9 mouse cellular contexts compared by ENCODE assay signal in the genomic region with DNA sequence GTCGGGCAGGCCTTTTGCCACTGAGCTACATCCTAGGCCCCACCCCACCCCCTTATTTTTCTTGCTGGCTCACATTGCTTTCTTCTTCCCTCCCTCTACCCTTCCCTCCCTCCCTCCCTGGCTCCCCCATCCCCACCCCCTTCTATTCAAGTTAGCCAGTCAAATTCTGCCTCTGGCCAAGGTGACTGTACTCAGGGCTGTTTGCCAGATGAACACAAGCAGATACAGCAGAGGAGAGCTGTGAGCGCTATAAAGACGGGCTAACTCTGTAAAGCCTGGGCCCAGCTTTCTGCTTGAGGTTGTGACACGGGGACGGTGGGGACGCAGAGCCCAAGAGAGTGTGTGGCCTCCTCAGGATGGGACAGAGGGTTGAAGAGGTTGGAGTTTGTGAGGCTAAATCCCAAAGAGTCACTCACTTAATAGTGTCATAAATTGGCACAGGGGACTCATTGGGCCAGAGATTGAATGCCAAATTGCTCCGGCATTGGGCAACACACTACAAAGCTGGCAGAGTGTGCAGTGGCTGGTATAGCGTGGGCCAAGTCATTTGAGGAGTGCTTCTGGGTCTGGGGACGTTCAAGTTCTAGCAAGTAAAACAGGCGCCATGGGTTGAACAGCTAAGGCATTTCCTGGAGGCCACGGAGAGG.
A peak's percentile ranks its signal among the peaks of the same experiment; 100 is the strongest.
DNase-seq lines count a peak whose midpoint lies in the region; ATAC-seq lines count a peak whose summit lies in the region.
"Had no signal": no experiment of that assay in that cellular context is flagged by ENCODE, and none has a peak within 500 bp of the region (broad histone marks: within the 10 kb centered on the region; RNA-seq: fewer than 3 reads in every experiment).

No protein-coding gene starts in this region.

- 57% methylated on average over 11 of the region's 11 CpGs for WGBS in kidney, embryonic 15.5 days
- WGBS in embryonic facial prominence, embryonic 12.5 days, result 40% methylated on average over 11 of the region's 11 CpGs

- peaks cover 6% of the 10 kb centered on the region; the same call in 1 of the 2 replicates for H3K27me3 ChIP-seq in kidney, embryonic 15.5 days
- no peaks in the 10 kb centered on the region for H3K27me3 ChIP-seq in embryonic facial prominence, embryonic 12.5 days

- H3K9me3 ChIP-seq in kidney, embryonic 15.5 days (replicated peaks), result no peaks in the 10 kb centered on the region
- no peaks in the 10 kb centered on the region for H3K9me3 ChIP-seq in embryonic facial prominence, embryonic 12.5 days

- H3K9ac ChIP-seq in kidney, embryonic 15.5 days, result no peak overlapping the region
- H3K9ac ChIP-seq in embryonic facial prominence, embryonic 12.5 days, result peak overlapping the region; percentile 25; the same call in 1 of the 2 replicates

- no peak for ATAC-seq in kidney, embryonic 15.5 days (replicated peaks; ENCODE audit: low FRiP score)
- no peak for ATAC-seq in embryonic facial prominence, embryonic 12.5 days (ENCODE audit: insufficient number of reproducible peaks, insufficient read depth, low FRiP score, low TSS enrichment)

- H3K4me2 ChIP-seq in kidney, embryonic 15.5 days, result no peak overlapping the region
- H3K4me2 ChIP-seq in embryonic facial prominence, embryonic 12.5 days (replicated peaks), result no peak overlapping the region

- H3K36me3 ChIP-seq in kidney, embryonic 15.5 days, result no peaks in the 10 kb centered on the region
- no peaks in the 10 kb centered on the region for H3K36me3 ChIP-seq in embryonic facial prominence, embryonic 12.5 days

- peaks cover 36% of the 10 kb centered on the region for H3K4me1 ChIP-seq in kidney, embryonic 15.5 days
- H3K4me1 ChIP-seq in embryonic facial prominence, embryonic 12.5 days, result peaks cover 42% of the 10 kb centered on the region

- H3K27ac ChIP-seq in kidney, embryonic 15.5 days, result no peak overlapping the region
- peak overlapping the region; percentile 81 for H3K27ac ChIP-seq in embryonic facial prominence, embryonic 12.5 days

- intact Hi-C loops in heart, postnatal 10 days (cut with DNase I), result no loop called here

- peak; percentile 37 for DNase-seq in kidney, postnatal 14 days
- DNase-seq in heart, postnatal 10 days, result peak; percentile 76 to 81
- DNase-seq in lung, postnatal 36 days, result peak; percentile 80
- DNase-seq in cerebellum, adult 9-10 months, result no peak
- DNase-seq in urinary bladder, postnatal 4 days (ENCODE audit: low spot score in 2 of 2), result no peak
- no peak for DNase-seq in layer of hippocampus, adult 9-10 months (ENCODE audit: low spot score)

- H3K4me3 ChIP-seq in kidney, embryonic 15.5 days (replicated peaks), result no peak overlapping the region
- H3K4me3 ChIP-seq in embryonic facial prominence, embryonic 12.5 days, result no peak overlapping the region
- H3K4me3 ChIP-seq: erythroblast, embryonic 14.5 days had no signal

Comparison
In these comparisons a context has a peak if more than half of its experiments do, and no peak if none do; other contexts are left out.
1. DNase-seq: peak in kidney, postnatal 14 days (single experiment), heart, postnatal 10 days (2 of 2) and lung, postnatal 36 days (single experiment); none in cerebellum, adult 9-10 months (single experiment), urinary bladder, postnatal 4 days (0 of 2) and layer of hippocampus, adult 9-10 months (single experiment).